Mouse (Mus musculus): Measurements from ENCODE around the gene Irak1.

Gene Irak1

DNA sequence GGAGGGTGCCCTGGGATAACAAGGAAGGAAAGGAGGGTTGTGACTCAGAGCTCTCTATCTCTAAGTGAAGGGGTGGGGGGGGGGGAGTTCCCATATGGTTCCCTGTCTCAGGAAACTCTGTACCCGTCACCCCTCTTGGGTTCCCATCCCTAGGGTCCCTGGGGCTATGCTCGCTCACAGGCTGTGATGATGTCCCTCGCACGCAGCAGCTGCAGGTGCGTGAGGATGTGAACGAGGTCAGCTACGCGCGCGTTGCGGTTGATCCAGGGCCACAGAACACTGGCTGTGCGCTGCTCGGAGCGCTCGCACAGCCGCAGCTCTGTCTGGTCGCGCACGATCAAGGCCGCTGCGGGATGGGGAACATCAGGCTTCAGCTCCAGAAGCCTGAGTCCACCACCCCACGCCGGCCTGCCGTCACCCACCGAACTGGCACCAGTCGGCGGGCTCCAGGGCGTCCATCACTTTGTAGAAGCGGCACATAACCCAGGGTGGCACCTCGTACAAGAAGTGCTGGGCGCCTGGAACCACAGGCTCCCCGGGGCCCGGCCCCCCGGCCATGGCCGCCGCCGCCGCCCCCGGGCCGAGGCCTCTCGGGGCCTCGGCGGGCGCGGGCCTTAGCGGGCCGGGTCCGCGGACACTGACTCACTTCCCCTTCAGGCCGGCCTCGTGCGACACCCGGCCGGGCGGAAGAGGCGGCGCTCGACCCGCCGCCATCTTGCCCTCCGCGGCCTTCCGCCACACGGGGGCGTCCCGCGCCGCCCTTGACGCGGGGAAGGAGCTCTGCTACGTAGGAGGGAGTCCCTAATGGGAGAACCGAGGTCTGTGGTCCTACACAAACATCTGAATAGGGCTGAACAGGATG is at the start of gene Irak1:
Irak1 (minus strand) TSS at position 731 of the 862 bp plus-strand sequence.
- DNase-seq (ENCODE audit: low read depth), result peak; percentile 86

DNA sequence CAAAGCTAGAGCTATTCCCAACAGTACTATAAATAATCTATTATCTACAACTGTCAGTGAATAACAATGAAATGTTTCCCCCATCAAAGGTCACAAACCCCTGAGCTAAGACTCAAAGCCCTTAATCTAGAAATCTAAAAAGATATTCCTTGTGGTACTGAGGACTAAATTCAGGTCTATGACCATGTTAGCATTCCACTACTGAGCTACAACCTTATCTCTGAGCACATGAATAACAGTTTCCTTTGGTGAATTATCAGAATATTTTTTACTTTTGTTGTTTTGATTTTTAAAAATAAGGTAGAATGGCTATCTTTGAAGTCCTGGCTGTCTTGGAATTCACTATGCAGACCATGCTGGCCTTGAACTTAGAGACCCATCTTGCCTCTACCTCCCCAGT is 47.1 kb upstream of the Irak1 start:
- no peak for DNase-seq (ENCODE audit: low read depth)

- no peak for DNase-seq (ENCODE audit: low read depth)
Measured at GRCm38 (mm10) chrX:74067891-74068290, 44.2 kb upstream of the Irak1 start.

GRCm38 (mm10) chrX:74045107-74045506 is 21.4 kb upstream of the Irak1 start:
- no peak for DNase-seq (ENCODE audit: low read depth)

- DNase-seq (ENCODE audit: low read depth), result peak; percentile 21
Measured at GRCm38 (mm10) chrX:74037702-74038375, 14.1 kb upstream of the Irak1 start.

- DNase-seq (ENCODE audit: low read depth), result no peak
Measured at GRCm38 (mm10) chrX:74030000-74030399, 6.3 kb upstream of the Irak1 start.

DNA sequence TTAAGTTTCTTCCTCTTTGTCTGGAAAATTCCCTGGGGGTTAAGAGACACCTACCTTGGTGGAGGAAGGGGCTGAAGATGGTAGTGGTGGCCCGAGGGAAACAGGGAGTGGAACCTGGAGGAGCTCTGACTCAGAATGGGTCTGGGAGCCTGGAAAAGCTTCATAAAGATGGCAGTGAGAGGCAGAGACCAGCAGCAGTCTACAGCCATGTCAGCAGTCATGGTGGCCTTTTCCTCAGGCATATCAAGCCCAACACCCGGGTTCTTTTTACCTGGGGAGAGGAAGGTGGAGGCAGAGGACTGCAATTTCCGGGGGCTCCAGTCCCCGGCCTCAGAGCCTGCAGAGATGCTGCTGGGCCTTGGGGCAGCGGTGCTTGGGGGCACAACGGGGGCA is 927 bp downstream of the Irak1 start:
- peak; percentile 38 for DNase-seq (ENCODE audit: low read depth)

DNA sequence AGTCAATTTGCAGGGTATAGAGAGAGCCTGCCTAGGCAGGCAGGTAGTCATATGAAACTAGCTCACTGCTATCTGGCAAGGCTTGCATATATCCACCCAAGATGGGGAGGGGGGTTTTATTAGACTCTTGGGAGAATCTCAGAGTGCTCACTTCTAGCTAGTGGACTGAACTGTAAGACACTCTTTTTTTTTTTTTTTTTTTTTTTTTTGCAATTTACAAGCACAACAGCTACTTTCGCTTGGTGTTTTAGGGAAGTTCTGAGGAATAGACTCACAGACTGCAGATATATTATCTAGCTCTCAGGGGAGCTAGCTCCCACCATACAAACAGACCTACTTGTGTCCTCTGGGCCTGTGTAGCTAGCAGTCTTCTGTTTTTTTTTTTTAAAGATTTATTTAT is 9.1 kb downstream of the Irak1 start:
- no peak for DNase-seq (ENCODE audit: low read depth)

GRCm38 (mm10) chrX:74008063-74008462 is 15.7 kb downstream of the Irak1 start:
- no peak for DNase-seq (ENCODE audit: low read depth)

- DNase-seq (ENCODE audit: low read depth), result no peak
Measured at GRCm38 (mm10) chrX:74006401-74006800, 17.3 kb downstream of the Irak1 start.

- no peak for DNase-seq (ENCODE audit: low read depth)
Measured at GRCm38 (mm10) chrX:74003644-74004043, 20.1 kb downstream of the Irak1 start.

DNA sequence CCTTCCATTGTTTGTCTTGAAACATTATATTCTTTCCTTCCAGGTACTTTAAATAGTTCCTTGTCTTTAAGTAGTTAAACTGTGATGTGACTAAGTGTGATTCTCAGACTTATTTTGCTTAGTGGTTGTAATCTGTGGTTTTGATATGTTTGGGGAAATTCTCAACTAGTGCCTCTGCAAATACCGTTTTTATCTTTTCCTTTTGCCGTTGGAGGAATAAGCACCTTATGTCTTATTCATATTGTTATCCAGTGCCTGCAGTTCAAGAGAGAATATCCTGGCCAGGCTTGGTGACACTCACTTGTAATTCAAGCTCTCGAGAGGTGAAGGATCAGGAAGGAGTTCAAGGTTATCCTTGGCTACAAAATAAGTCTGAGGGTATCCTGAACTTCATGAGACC is 22.7 kb downstream of the Irak1 start:
- peak; percentile 9 for DNase-seq (ENCODE audit: low read depth)

GRCm38 (mm10) chrX:73998911-73999869 is 24.5 kb downstream of the Irak1 start:
- no peak for DNase-seq (ENCODE audit: low read depth)

GRCm38 (mm10) chrX:73977783-73978182 is 45.9 kb downstream of the Irak1 start:
- DNase-seq (ENCODE audit: low read depth), result no peak

DNA sequence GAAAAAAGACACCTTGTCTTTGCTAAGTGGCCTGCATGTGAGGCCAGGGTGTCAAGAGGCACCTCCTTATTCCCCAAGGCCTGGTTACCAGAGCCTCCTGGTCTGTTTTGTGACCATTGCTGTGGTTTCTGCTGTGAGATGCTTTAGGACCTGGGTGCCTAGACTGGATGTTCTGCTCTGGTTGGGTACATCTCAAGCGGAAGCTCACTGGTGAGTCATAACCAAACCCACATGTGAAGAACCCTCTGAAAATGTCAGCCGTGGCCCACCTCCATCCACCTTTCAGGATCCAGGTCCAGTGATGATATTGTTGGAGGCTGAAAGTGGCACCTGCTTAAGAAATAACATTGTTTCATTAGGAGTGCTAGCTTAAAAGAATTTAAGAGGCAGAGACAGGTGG is 47.4 kb downstream of the Irak1 start:
- DNase-seq (ENCODE audit: low read depth), result peak; percentile 31

GRCm38 (mm10) chrX:73972774-73973173 is 50.9 kb downstream of the Irak1 start:
- DNase-seq (ENCODE audit: low read depth), result no peak

DNA sequence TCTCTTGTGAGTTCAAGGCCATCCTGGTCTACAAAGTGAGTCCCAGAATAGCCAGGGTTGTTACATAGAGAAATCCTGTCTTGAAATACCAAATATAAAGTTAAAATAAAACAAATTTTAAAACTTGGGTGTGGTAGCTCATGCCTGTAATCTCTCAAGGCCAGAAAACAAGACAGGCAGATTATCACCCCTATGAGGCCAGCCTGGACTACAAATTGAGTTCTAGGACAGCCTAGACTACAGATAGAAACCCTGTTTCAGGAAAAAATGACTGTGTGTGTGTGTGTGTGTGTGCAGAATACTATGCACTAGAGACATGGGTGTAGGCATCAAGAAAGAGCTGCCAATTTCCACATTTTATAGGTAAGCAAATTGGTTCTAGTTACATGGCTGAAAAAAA is 52.9 kb downstream of the Irak1 start:
- no peak for DNase-seq (ENCODE audit: low read depth)

DNA sequence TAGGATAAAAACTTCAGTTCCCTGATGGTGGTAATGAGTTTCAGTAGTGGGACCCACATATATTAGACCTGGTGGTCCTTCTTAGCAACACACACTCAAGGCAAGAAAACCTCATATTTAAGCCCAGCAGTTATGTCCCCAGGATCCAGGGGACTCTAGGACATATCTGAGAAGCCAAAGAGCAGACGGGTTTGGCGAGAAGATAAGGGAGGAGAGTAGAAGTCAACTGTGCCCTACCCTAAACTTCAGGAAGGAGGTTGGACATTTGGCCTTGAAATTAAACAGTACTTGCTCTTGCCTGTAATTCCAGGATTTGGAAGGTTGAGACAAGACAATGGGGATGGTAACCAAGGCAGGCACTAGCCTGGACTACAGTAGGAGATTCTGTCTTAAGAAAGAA is 54.0 kb downstream of the Irak1 start:
- no peak for DNase-seq (ENCODE audit: low read depth)

GRCm38 (mm10) chrX:73969167-73969566 is 54.6 kb downstream of the Irak1 start:
- DNase-seq (ENCODE audit: low read depth), result no peak

GRCm38 (mm10) chrX:73967177-73968075 is 56.3 kb downstream of the Irak1 start:
- peak; percentile 94 for DNase-seq (ENCODE audit: low read depth)

Data from induced T-regulatory cell, adult 2 months (primary cell).